Mouse (Mus musculus): ENCODE data around the gene Hhipl1. TPM values are rescaled to one million over a fixed set of nuclear protein-coding genes. Genes with fewer than 3 reads are reported as not detected.

Hhipl1 gene
- total and polyA plus RNA-seq, 2 experiments from 2014 or later: 1.5 to 5.2 TPM

DNA sequence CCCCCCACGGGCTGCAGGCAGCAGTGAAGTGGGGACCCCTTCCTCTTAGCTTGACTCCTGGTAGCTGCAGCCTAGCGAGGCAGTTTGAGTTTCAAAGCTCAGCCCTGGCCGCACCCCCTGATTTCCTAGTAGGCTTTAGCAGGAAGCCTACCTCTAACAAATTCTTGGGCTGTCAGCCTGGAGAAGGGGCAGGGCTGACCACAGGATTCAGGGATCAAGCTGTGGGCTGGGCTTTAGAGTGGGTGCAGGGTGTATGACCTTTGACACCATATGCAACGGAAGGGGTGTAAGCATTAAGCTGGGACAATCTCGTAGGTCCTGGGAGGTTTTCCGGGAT is 65.3 kb downstream of the Hhipl1 start:
- no peaks in the 10 kb centered on the region for H3K9me3 ChIP-seq (ENCODE audit: low read length)
- ATAC-seq: no peak
- H3K36me3 ChIP-seq (ENCODE audit: insufficient read depth): no peaks in the 10 kb centered on the region
- no peak overlapping the region for H3K9ac ChIP-seq
- no peaks in the 10 kb centered on the region for H3K4me1 ChIP-seq (ENCODE audit: insufficient read depth)
- no peaks in the 10 kb centered on the region for H3K27me3 ChIP-seq (ENCODE audit: insufficient read depth, low read length)
- no peak overlapping the region for H3K4me2 ChIP-seq (ENCODE audit: low read depth)
- TF ChIP-seq CTCF (IDR thresholded peaks at IDR 0.05; ENCODE audit: low read depth): no peak
- H3K27ac ChIP-seq (ENCODE audit: low read depth, low read length): no peak overlapping the region
- 82% methylated on average over 6 of the region's 6 CpGs for WGBS
- no peak overlapping the region for H3K4me3 ChIP-seq (ENCODE audit: low read depth, low read length)
- DNase-seq: no peak

- DNase-seq (no peak), ATAC-seq (no peak)
- H3K27me3 ChIP-seq (ENCODE audit: insufficient read depth, low read length): no peaks in the 10 kb centered on the region
- no peaks in the 10 kb centered on the region for H3K36me3 ChIP-seq (ENCODE audit: insufficient read depth)
- no peak overlapping the region for H3K4me3 ChIP-seq (ENCODE audit: low read depth, low read length)
- H3K27ac ChIP-seq (ENCODE audit: low read depth, low read length): no peak overlapping the region
- H3K4me2 ChIP-seq (ENCODE audit: low read depth): no peak overlapping the region
- no peaks in the 10 kb centered on the region for H3K9me3 ChIP-seq (ENCODE audit: low read length)
- no peak for TF ChIP-seq CTCF (IDR thresholded peaks at IDR 0.05; ENCODE audit: low read depth)
- 59% methylated on average over 17 of the region's 17 CpGs for WGBS
- no peak overlapping the region for H3K9ac ChIP-seq
- no peaks in the 10 kb centered on the region for H3K4me1 ChIP-seq (ENCODE audit: insufficient read depth)
Observed at GRCm38 (mm10) chr12:108372241-108372640, 66.2 kb downstream of the Hhipl1 start.

DNA sequence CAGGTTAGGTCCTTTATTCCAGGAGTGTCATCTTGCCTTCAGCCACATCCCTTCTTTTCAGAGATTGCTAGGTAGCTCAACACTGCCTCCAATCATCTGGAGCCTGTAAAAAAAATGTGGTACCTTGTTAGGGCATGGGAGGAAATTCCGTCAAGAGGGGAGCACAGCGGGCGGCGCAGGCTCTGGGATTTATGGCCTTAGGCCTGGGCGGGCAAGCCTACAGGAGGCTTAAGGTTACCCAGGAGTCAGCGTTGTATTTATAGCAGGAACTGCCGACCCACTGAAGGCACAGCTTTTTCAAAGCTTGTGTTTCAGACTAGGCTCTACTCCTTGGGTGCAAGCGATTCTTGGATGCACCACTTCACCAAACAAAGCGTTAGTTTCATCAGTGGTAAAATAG is 67.5 kb downstream of the Hhipl1 start:
- DNase-seq (no peak), ATAC-seq (no peak)
- H3K36me3 ChIP-seq (ENCODE audit: insufficient read depth): no peaks in the 10 kb centered on the region
- no peak overlapping the region for H3K4me2 ChIP-seq (ENCODE audit: low read depth)
- H3K4me1 ChIP-seq (ENCODE audit: insufficient read depth): peaks cover 4% of the 10 kb centered on the region
- no peak overlapping the region for H3K4me3 ChIP-seq (ENCODE audit: low read depth, low read length)
- no peak for TF ChIP-seq CTCF (IDR thresholded peaks at IDR 0.05; ENCODE audit: low read depth)
- H3K9ac ChIP-seq: no peak overlapping the region
- WGBS: 87% methylated on average over 9 of the region's 9 CpGs
- H3K27ac ChIP-seq (ENCODE audit: low read depth, low read length): no peak overlapping the region
- H3K9me3 ChIP-seq (ENCODE audit: low read length): no peaks in the 10 kb centered on the region
- H3K27me3 ChIP-seq (ENCODE audit: insufficient read depth, low read length): no peaks in the 10 kb centered on the region

GRCm38 (mm10) chr12:108374689-108375088 is 68.6 kb downstream of the Hhipl1 start:
- Histone ChIP-seq H3K4me2 (ENCODE audit: low read depth) (no peak overlapping the region), H3K9me3 (ENCODE audit: low read length) (no peaks in the 10 kb centered on the region), H3K4me3 (ENCODE audit: low read depth, low read length) (no peak overlapping the region), H3K4me1 (ENCODE audit: insufficient read depth) (peaks cover 4% of the 10 kb centered on the region), H3K36me3 (ENCODE audit: insufficient read depth) (no peaks in the 10 kb centered on the region), H3K9ac (no peak overlapping the region), H3K27ac (ENCODE audit: low read depth, low read length) (no peak overlapping the region), H3K27me3 (ENCODE audit: insufficient read depth, low read length) (no peaks in the 10 kb centered on the region)
- no peak for TF ChIP-seq CTCF (IDR thresholded peaks at IDR 0.05; ENCODE audit: low read depth)
- WGBS: 87% methylated on average over 8 of the region's 8 CpGs
- no peak for DNase-seq
- no peak for ATAC-seq

DNA sequence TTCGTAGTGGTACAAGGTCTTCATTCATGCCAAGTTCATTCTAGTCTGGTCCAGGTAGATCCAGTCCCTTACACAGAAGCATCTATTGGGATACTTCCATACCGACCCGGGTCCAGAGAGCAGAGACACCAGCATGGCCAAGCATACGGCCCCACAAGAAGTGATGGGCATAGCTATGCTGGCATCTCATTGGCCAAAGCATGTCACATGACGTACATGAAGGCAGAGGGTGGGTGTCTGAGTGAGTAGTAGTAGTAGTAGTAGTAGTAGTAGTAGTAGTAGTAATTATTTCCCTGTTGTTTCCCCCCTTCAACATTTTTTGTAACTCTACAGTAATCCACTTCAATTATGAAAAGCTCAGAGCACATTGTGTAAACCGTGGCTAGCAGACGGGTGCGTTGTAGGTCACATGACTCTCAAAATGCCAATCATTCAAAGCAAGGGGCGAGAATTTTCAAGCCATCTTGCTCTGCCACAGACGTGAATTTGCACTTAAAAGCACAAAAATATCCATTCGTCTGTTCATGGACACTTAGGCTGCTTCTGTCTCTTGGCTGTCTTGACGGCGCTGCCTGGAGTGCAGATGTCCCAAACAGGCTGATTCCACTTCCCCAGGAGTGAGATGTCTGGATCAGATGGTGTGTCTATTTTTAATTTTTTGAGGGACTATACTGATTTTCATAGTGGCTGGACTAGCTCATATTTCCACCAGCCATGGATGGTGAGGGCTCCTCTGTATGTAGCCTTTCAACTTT is 72.5 kb downstream of the Hhipl1 start:
- Histone ChIP-seq H3K4me1 (ENCODE audit: insufficient read depth) (peaks cover 4% of the 10 kb centered on the region), H3K4me2 (ENCODE audit: low read depth) (no peak overlapping the region), H3K4me3 (ENCODE audit: low read depth, low read length) (no peak overlapping the region), H3K27ac (ENCODE audit: low read depth, low read length) (peak overlapping the region; percentile 76), H3K27me3 (ENCODE audit: insufficient read depth, low read length) (no peaks in the 10 kb centered on the region), H3K36me3 (ENCODE audit: insufficient read depth) (no peaks in the 10 kb centered on the region), H3K9ac (no peak overlapping the region), H3K9me3 (ENCODE audit: low read length) (no peaks in the 10 kb centered on the region)
- peak; percentile 83 for DNase-seq
- ATAC-seq: peak; percentile 91
- no peak for TF ChIP-seq CTCF (IDR thresholded peaks at IDR 0.05; ENCODE audit: low read depth)
- 64% methylated on average over 13 of the region's 13 CpGs for WGBS

Other genes starting within 250 kb of the Hhipl1 start
- gene Setd3, start 127.0 kb upstream of the Hhipl1 start, total RNA-seq (2014; rRNA removed): 124 and 126 TPM in 2 replicates
- gene Setd3, start 127.0 kb upstream of the Hhipl1 start, polyA plus RNA-seq (2015; fragmentation: Nextera tagmentation; extraction: Ambion mirVana): 92.5 and 102 TPM in 2 replicates
- gene Ccnk, start 126.7 kb upstream of the Hhipl1 start, total RNA-seq (2014; rRNA removed): 13.5 TPM in 2 replicates
- gene Ccnk, start 126.7 kb upstream of the Hhipl1 start, polyA plus RNA-seq (2015; fragmentation: Nextera tagmentation; extraction: Ambion mirVana): 1.9 and 2.4 TPM in 2 replicates
- 66.1 and 68.0 TPM in 2 replicates for gene Ccdc85c, start 30.8 kb upstream of the Hhipl1 start, total RNA-seq (2014; rRNA removed)
- gene Ccdc85c, start 30.8 kb upstream of the Hhipl1 start, polyA plus RNA-seq (2015; fragmentation: Nextera tagmentation; extraction: Ambion mirVana): 15.5 and 16.2 TPM in 2 replicates
- gene Cyp46a1, start 28.1 kb downstream of the Hhipl1 start, total RNA-seq (2014; rRNA removed): 30.4 and 34.9 TPM in 2 replicates
- gene Cyp46a1, start 28.1 kb downstream of the Hhipl1 start, polyA plus RNA-seq (2015; fragmentation: Nextera tagmentation; extraction: Ambion mirVana): 41.8 and 49.6 TPM in 2 replicates
- 69.1 and 82.9 TPM in 2 replicates for gene Eml1, start 64.7 kb downstream of the Hhipl1 start, total RNA-seq (2014; rRNA removed)
- gene Eml1, start 64.7 kb downstream of the Hhipl1 start, polyA plus RNA-seq (2015; fragmentation: Nextera tagmentation; extraction: Ambion mirVana): 42.8 and 43.5 TPM in 2 replicates
- gene Evl, start 248.4 kb downstream of the Hhipl1 start, total RNA-seq (2014; rRNA removed): 183 and 192 TPM in 2 replicates
- 251 and 260 TPM in 2 replicates for gene Evl, start 248.4 kb downstream of the Hhipl1 start, polyA plus RNA-seq (2015; fragmentation: Nextera tagmentation; extraction: Ambion mirVana)